Mouse (Mus musculus) c-Kit-negative CD71-positive TER-119-positive erythroid progenitor cells, embryonic 14.5 days (primary cell): ENCODE measurements around the gene Fgf18.

Experiments
- DNase-seq: peaks from one replicate; pipeline ENCODE4 v3.0.0-alpha.2; 2013; ENCODE audit warnings: low read depth, low spot score

The Fgf18 gene

GRCm38 (mm10) chr11:33070520-33070919 is 76.7 kb downstream of the Fgf18 start:
- no peak for DNase-seq
